Mouse (Mus musculus): ENCODE measurements at regions not wholly inside any gene's neighbourhood (a gene's known extent, or its start where the extent isn't known, plus 50 kb on each side); places are given as distances from the start of the nearest gene placed in this dataset.
A peak's percentile ranks its signal among the peaks of the same experiment; 100 is the strongest.

GRCm38 (mm10) chr4:131102163-131102562 is 158.0 kb downstream of the Matn1 start:
- Histone ChIP-seq H3K4me3 (no peak overlapping the region), H3K36me3 (replicated peaks) (no peaks in the 10 kb centered on the region), H3K9me3 (no peaks in the 10 kb centered on the region), H3K27ac (replicated peaks) (no peak overlapping the region), H3K4me1 (peaks cover 13% of the 10 kb centered on the region), H3K27me3 (replicated peaks; ENCODE audit: low read depth, poor library complexity, severe bottlenecking) (0 out of 2 replicates have a peak, but pooled peaks cover 9% of the 10 kb centered on the region)
- 70% methylated on average over 4 of the region's 4 CpGs for WGBS
- DNase-seq (ENCODE audit: low spot score): no peak

DNA sequence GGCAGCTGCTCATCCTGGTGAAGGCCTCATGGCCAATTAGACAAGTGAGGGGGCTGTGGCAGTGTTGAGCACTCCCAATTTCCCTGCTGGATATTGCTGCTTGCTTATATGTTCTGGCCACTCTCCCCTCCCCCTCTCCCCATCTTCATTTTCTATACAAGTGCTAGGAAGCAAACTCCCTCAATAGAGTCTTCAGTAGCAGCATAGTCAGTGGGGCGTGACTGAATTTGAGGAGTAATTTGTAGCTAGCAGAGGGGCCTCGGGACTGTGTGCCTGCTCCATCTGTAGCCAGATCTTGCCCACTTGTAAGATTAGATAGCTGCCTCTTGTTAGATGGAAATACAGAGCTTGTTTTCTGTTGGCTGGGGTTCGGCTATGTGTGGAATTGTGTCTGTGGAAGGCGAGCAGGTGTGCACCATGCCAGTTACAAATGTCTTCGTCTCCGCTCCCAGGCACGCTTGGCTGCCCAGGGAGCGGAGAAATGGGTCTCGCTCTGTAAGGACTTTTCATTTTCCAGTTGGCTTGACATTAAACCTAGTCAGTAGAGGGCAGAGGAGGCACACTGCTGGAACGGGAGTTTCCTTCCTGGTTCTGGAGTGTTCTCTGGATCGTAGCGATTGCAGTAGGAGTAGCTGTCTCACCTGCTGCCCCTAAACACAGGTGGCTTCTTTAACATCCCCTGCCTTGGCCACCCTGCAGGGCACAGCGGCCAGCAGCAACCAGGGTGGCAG is 163.1 kb downstream of the Matn1 start:
- Histone ChIP-seq H3K9me3 (no peaks in the 10 kb centered on the region), H3K27ac (replicated peaks) (no peak overlapping the region), H3K27me3 (replicated peaks; ENCODE audit: low read depth, poor library complexity, severe bottlenecking) (0 out of 2 replicates have a peak, but pooled peaks cover under 1% of the 10 kb centered on the region), H3K4me1 (0 out of 2 replicates have a peak, but pooled peaks cover 6% of the 10 kb centered on the region), H3K4me3 (no peak overlapping the region), H3K36me3 (replicated peaks) (no peaks in the 10 kb centered on the region)
- WGBS: 68% methylated on average over 13 of the region's 13 CpGs
- DNase-seq (ENCODE audit: low spot score): no peak

DNA sequence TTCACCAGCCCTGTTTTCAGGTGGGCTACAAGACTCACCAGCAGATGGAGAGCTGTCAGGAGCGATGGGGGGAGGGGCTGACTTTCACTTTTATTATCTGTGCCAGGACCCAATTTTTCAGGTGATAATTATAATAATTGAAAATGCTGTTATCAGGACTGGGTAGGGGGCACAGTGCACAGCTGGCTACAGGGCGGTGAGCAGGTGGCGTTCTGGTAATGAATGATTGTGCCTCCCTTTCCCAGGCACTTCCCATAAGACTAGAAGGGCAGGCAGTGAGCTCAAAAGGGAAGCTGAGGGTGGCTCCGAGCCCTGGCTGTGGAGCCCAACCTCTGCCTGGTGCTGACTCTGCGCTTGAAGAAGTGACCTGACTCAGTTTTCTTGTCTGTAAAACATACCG is 168.4 kb downstream of the Matn1 start:
- H3K4me1 ChIP-seq: peaks cover 7% of the 10 kb centered on the region; the same call in 1 of the 2 replicates
- H3K27me3 ChIP-seq (replicated peaks; ENCODE audit: low read depth, poor library complexity, severe bottlenecking): no peaks in the 10 kb centered on the region
- no peak for DNase-seq (ENCODE audit: low spot score)
- 74% methylated on average over 6 of the region's 6 CpGs for WGBS
- H3K9me3 ChIP-seq: no peaks in the 10 kb centered on the region
- H3K4me3 ChIP-seq: no peak overlapping the region
- H3K27ac ChIP-seq (replicated peaks): no peak overlapping the region
- H3K36me3 ChIP-seq (replicated peaks): no peaks in the 10 kb centered on the region

- no peak overlapping the region for H3K4me3 ChIP-seq
- no peaks in the 10 kb centered on the region for H3K27me3 ChIP-seq (replicated peaks; ENCODE audit: low read depth, poor library complexity, severe bottlenecking)
- no peaks in the 10 kb centered on the region for H3K36me3 ChIP-seq (replicated peaks)
- DNase-seq (ENCODE audit: low spot score): no peak
- H3K9me3 ChIP-seq: no peaks in the 10 kb centered on the region
- H3K27ac ChIP-seq (replicated peaks): no peak overlapping the region
- H3K4me1 ChIP-seq: peaks cover 13% of the 10 kb centered on the region
- 42% methylated on average over 10 of the region's 10 CpGs for WGBS
Measured at GRCm38 (mm10) chr4:131113727-131114303, 169.6 kb downstream of the Matn1 start.

GRCm38 (mm10) chr4:131115247-131115646 is 171.1 kb downstream of the Matn1 start:
- H3K9me3 ChIP-seq: no peaks in the 10 kb centered on the region
- peak; percentile 84 for DNase-seq (ENCODE audit: low spot score)
- H3K27ac ChIP-seq (replicated peaks): no peak overlapping the region
- H3K4me3 ChIP-seq: no peak overlapping the region
- no peaks in the 10 kb centered on the region for H3K27me3 ChIP-seq (replicated peaks; ENCODE audit: low read depth, poor library complexity, severe bottlenecking)
- H3K36me3 ChIP-seq (replicated peaks): no peaks in the 10 kb centered on the region
- peaks cover 18% of the 10 kb centered on the region for H3K4me1 ChIP-seq
- WGBS: 12% methylated on average over 5 of the region's 5 CpGs

- Histone ChIP-seq H3K27me3 (replicated peaks; ENCODE audit: low read depth, poor library complexity, severe bottlenecking) (no peaks in the 10 kb centered on the region; the same call in 1 of the 2 replicates), H3K36me3 (replicated peaks) (no peaks in the 10 kb centered on the region), H3K9me3 (no peaks in the 10 kb centered on the region), H3K27ac (replicated peaks) (no peak overlapping the region), H3K4me1 (peaks cover 17% of the 10 kb centered on the region), H3K4me3 (no peak overlapping the region)
- DNase-seq (ENCODE audit: low spot score): no peak
- WGBS: 42% methylated on average over 4 of the region's 4 CpGs
Measured at GRCm38 (mm10) chr4:131118586-131118985, 174.4 kb downstream of the Matn1 start.

DNA sequence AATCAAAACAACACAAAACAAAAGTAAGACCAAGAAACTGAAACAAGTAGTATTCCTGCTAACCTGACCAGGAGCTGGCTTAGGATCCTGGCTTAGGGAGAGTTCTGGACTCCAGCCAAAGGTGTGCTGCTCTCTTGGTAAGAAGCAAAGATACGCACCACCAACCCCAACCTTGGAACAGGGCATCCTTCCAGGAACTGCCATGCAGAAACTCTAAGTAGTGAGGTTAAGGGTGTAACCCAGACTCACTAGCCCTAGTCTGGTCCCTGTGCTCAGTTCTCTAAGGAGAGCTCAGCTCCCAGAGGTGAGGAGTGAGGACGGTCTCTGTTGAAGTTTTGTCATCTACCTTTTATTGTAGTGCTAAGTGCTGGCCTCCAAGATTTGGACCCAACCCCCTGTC is 175.4 kb downstream of the Matn1 start:
- no peaks in the 10 kb centered on the region for H3K9me3 ChIP-seq
- peaks cover 16% of the 10 kb centered on the region for H3K4me1 ChIP-seq
- no peak overlapping the region for H3K27ac ChIP-seq (replicated peaks)
- no peaks in the 10 kb centered on the region for H3K36me3 ChIP-seq (replicated peaks)
- H3K27me3 ChIP-seq (replicated peaks; ENCODE audit: low read depth, poor library complexity, severe bottlenecking): no peaks in the 10 kb centered on the region; the same call in 1 of the 2 replicates
- no peak overlapping the region for H3K4me3 ChIP-seq
- no peak for DNase-seq (ENCODE audit: low spot score)
- WGBS: 92% methylated on average over 2 of the region's 2 CpGs

DNA sequence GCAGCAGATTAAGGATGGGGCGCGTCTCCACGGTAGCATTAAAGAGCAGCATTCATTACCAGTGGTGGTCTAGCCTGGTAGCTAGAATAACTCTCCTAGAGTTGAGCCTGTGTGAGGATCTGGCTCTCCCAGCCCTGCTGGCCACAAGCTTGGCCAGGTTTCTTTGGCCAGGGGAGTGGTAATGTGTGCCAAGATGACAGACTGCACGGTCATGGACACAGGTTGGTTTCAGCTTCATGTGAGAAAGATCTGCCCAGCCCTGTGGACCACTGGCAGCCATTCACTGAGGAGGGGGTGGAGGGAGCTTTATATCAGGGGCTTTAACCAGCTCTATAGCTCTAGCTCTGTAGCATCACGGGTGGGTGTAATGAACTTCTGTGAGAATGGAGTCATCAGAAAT is 176.5 kb downstream of the Matn1 start:
- Histone ChIP-seq H3K36me3 (replicated peaks) (no peaks in the 10 kb centered on the region), H3K4me1 (peaks cover 16% of the 10 kb centered on the region), H3K27me3 (replicated peaks; ENCODE audit: low read depth, poor library complexity, severe bottlenecking) (peaks cover 4% of the 10 kb centered on the region; the same call in 1 of the 2 replicates), H3K4me3 (no peak overlapping the region), H3K9me3 (no peaks in the 10 kb centered on the region), H3K27ac (replicated peaks) (no peak overlapping the region)
- DNase-seq (ENCODE audit: low spot score): no peak
- 89% methylated on average over 5 of the region's 5 CpGs for WGBS

DNA sequence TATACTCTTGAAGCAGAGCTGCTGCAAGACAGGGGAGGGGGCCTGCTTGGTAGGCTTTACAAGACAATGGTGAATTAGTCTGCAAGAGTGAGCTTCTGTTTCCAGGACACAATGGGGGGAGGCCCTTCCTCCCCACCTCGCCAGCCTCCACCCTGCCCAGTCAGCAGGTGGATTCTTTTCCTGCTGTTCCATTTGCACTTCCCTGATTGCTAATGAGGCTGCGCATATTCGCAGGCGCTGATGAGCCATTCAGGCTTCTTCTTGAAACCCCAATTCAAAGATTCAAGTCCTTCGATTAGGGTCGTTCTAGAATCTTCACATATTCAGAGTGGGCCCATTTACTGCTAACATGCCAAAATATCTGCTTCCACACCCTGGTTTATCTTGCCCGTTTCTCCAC is 181.8 kb downstream of the Matn1 start:
- Histone ChIP-seq H3K36me3 (replicated peaks) (no peaks in the 10 kb centered on the region), H3K4me3 (no peak overlapping the region), H3K9me3 (no peaks in the 10 kb centered on the region), H3K27me3 (replicated peaks; ENCODE audit: low read depth, poor library complexity, severe bottlenecking) (peaks cover 6% of the 10 kb centered on the region; the same call in 1 of the 2 replicates), H3K27ac (replicated peaks) (no peak overlapping the region), H3K4me1 (peaks cover 4% of the 10 kb centered on the region; the same call in 1 of the 2 replicates)
- no peak for DNase-seq (ENCODE audit: low spot score)
- 40% methylated on average over 7 of the region's 7 CpGs for WGBS

- no peak for DNase-seq (ENCODE audit: low spot score)
- Histone ChIP-seq H3K4me3 (no peak overlapping the region), H3K27me3 (replicated peaks; ENCODE audit: low read depth, poor library complexity, severe bottlenecking) (peaks cover 6% of the 10 kb centered on the region; the same call in 1 of the 2 replicates), H3K27ac (replicated peaks) (no peak overlapping the region), H3K4me1 (peaks cover 4% of the 10 kb centered on the region; the same call in 1 of the 2 replicates), H3K9me3 (no peaks in the 10 kb centered on the region), H3K36me3 (replicated peaks) (no peaks in the 10 kb centered on the region)
- WGBS: 88% methylated on average over 6 of the region's 6 CpGs
Measured at GRCm38 (mm10) chr4:131126901-131127300, 182.7 kb downstream of the Matn1 start.

DNA sequence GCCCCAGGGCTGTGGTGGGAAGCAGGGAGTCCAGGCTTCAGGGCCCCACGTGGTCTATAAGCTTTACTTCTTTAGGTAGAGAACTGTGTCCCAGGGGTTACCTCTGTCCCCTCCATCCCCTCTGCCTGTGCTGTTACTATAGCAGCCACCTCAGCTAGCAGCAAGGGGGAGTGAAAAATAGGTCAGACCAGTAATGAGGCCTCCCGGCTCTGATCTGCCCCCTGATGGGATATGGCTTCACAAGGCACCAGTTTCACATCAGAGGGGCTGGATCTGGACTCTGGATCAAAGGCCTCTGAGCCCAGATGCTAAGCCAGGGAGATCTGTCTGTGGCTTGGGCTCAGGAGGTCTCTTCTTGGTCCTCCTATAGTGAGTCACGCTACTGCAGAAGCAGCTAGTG is 184.5 kb downstream of the Matn1 start:
- H3K9me3 ChIP-seq: no peaks in the 10 kb centered on the region

GRCm38 (mm10) chr4:131132201-131132600 is 188.0 kb downstream of the Matn1 start:
- peaks cover 9% of the 10 kb centered on the region; the same call in 1 of the 2 replicates for H3K27me3 ChIP-seq (replicated peaks; ENCODE audit: low read depth, poor library complexity, severe bottlenecking)
- no peaks in the 10 kb centered on the region for H3K4me1 ChIP-seq
- 0 out of 2 replicates have a peak overlapping the region, but pooled peaks have one; percentile 1 for H3K27ac ChIP-seq (replicated peaks)
- no peaks in the 10 kb centered on the region for H3K36me3 ChIP-seq (replicated peaks)
- H3K9me3 ChIP-seq: no peaks in the 10 kb centered on the region
- H3K4me3 ChIP-seq: no peak overlapping the region
- 42% methylated on average over 1 of the region's 1 CpGs for WGBS
- no peak for DNase-seq (ENCODE audit: low spot score)

More for the DNA sequence above, 184.5 kb downstream of the Matn1 start:
- Histone ChIP-seq H3K4me1 (peaks cover 4% of the 10 kb centered on the region; the same call in 1 of the 2 replicates), H3K36me3 (replicated peaks) (no peaks in the 10 kb centered on the region), H3K27ac (replicated peaks) (no peak overlapping the region), H3K27me3 (replicated peaks; ENCODE audit: low read depth, poor library complexity, severe bottlenecking) (peaks cover 15% of the 10 kb centered on the region; the same call in 1 of the 2 replicates), H3K4me3 (no peak overlapping the region)
- no peak for DNase-seq (ENCODE audit: low spot score)
- WGBS: 39% methylated on average over 3 of the region's 3 CpGs

DNA sequence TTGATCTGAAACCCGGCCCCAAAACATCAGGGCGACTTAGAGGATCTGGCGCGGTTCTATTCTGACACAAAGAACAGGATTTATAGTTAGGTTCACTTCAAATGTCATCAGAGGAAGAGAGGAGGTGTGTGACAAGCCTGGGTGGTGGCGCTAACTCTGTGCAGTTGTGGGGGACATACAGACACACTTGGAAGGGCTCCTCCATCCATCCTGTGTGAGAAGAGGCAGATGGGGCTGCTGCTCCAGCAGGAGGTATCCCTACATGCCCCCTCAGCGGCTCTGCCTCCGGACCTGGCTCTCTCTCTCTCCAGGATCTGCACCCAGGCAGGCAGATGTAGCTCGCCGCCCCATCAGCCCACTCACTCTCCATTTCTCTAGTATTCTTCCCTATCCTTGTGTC is 188.6 kb downstream of the Matn1 start:
- no peak for DNase-seq (ENCODE audit: low spot score)
- H3K4me1 ChIP-seq: 0 out of 2 replicates have a peak, but pooled peaks cover 3% of the 10 kb centered on the region
- no peak overlapping the region for H3K4me3 ChIP-seq
- no peaks in the 10 kb centered on the region for H3K9me3 ChIP-seq
- 74% methylated on average over 9 of the region's 9 CpGs for WGBS
- peaks cover 9% of the 10 kb centered on the region; the same call in 1 of the 2 replicates for H3K27me3 ChIP-seq (replicated peaks; ENCODE audit: low read depth, poor library complexity, severe bottlenecking)
- H3K27ac ChIP-seq (replicated peaks): 0 out of 2 replicates have a peak overlapping the region, but pooled peaks have one; percentile 1
- no peaks in the 10 kb centered on the region for H3K36me3 ChIP-seq (replicated peaks)
